Mouse (Mus musculus) urinary bladder, postnatal 25 days (tissue): ENCODE measurements around the gene Sap25.
A peak's percentile ranks its signal among the peaks of the same experiment; 100 is the strongest.
"Not testable (repeated sequence)": the region's sequence is repeated elsewhere in the genome, so short reads cannot be mapped to it uniquely, and the experiment has no call there.

Source experiments
- DNase-seq: peaks from one replicate; pipeline ENCODE4 v3.0.0; 2022; ENCODE audit warnings: low spot score

Sap25 gene

GRCm38 (mm10) chr5:137641054-137641453 is at the start of gene Sap25:
TSS of gene Sap25 (plus strand) at chr5:137641334.
- DNase-seq = peak; percentile 36

GRCm38 (mm10) chr5:137595921-137596320 is 45.2 kb upstream of the Sap25 start:
- DNase-seq = no peak

GRCm38 (mm10) chr5:137596601-137597261 is 44.4 kb upstream of the Sap25 start:
- no peak for DNase-seq

GRCm38 (mm10) chr5:137597625-137598024 is 43.5 kb upstream of the Sap25 start:
- no peak for DNase-seq

- DNase-seq = no peak
These were observed 42.9 kb upstream of the Sap25 start for GRCm38 (mm10) chr5:137598100-137598826.

GRCm38 (mm10) chr5:137599600-137599999 is 41.5 kb upstream of the Sap25 start:
- DNase-seq = no peak

GRCm38 (mm10) chr5:137600281-137600618 is 40.9 kb upstream of the Sap25 start:
- no peak for DNase-seq

- DNase-seq = peak; percentile 97
These were observed 40.3 kb upstream of the Sap25 start, which contains the start of gene Mospd3 for GRCm38 (mm10) chr5:137600619-137601364. TSS of gene Mospd3 (minus strand) at chr5:137601058.

- DNase-seq = no peak
These were observed 39.8 kb upstream of the Sap25 start for GRCm38 (mm10) chr5:137601365-137601729.

GRCm38 (mm10) chr5:137607860-137608653 is 33.1 kb upstream of the Sap25 start:
- DNase-seq = no peak

GRCm38 (mm10) chr5:137608654-137609190 is 32.4 kb upstream of the Sap25 start:
- DNase-seq = no peak

GRCm38 (mm10) chr5:137609292-137609691 is 31.8 kb upstream of the Sap25 start:
- no peak for DNase-seq

- DNase-seq = no peak
These were observed 31.1 kb upstream of the Sap25 start for GRCm38 (mm10) chr5:137610056-137610455.

GRCm38 (mm10) chr5:137610548-137611244 is 30.4 kb upstream of the Sap25 start:
- peak; percentile 63 for DNase-seq

- DNase-seq = peak; percentile 58
These were observed 29.9 kb upstream of the Sap25 start for GRCm38 (mm10) chr5:137611245-137611602.

GRCm38 (mm10) chr5:137613076-137613475 is 28.1 kb upstream of the Sap25 start:
- no peak for DNase-seq

- peak; percentile 59 for DNase-seq
These were observed 27.6 kb upstream of the Sap25 start, which contains the start of gene Pcolce for GRCm38 (mm10) chr5:137613550-137613949. TSS of gene Pcolce (minus strand) at chr5:137613784.

- not testable (repeated sequence) for DNase-seq
These were observed 26.2 kb upstream of the Sap25 start for GRCm38 (mm10) chr5:137614921-137615320.

GRCm38 (mm10) chr5:137615347-137615746 is 25.8 kb upstream of the Sap25 start:
- no peak for DNase-seq

GRCm38 (mm10) chr5:137623937-137624530 is 17.1 kb upstream of the Sap25 start:
- no peak for DNase-seq

GRCm38 (mm10) chr5:137627991-137628390 is 13.1 kb upstream of the Sap25 start:
- no peak for DNase-seq
